Mouse (Mus musculus): ENCODE data around the gene Farp2. TPM values are rescaled to one million over a fixed set of nuclear protein-coding genes. Genes with fewer than 3 reads are reported as not detected.

The Farp2 gene
- polyA plus RNA-seq, 1 experiment from 2014 or later = 5.4 TPM

- Histone ChIP-seq H3K36me3 (peaks cover 9% of the 10 kb centered on the region; the same call in 1 of the 2 replicates), H3K27ac (no peak overlapping the region), H3K9ac (no peak overlapping the region), H3K4me3 (no peak overlapping the region), H3K27me3 (replicated peaks) (no peaks in the 10 kb centered on the region), H3K9me3 (no peaks in the 10 kb centered on the region), H3K4me1 (no peaks in the 10 kb centered on the region), H3K4me2 (replicated peaks) (no peak overlapping the region)
- no peak for ATAC-seq (ENCODE audit: low FRiP score, low read depth)
- WGBS = 58% methylated on average over 3 of the region's 3 CpGs
Measured at GRCm38 (mm10) chr1:93567013-93567412, 55.1 kb downstream of the Farp2 start.

GRCm38 (mm10) chr1:93567717-93568497 is 56.0 kb downstream of the Farp2 start:
- Histone ChIP-seq H3K27ac (no peak overlapping the region), H3K9me3 (no peaks in the 10 kb centered on the region), H3K4me1 (no peaks in the 10 kb centered on the region), H3K9ac (no peak overlapping the region), H3K36me3 (peaks cover 9% of the 10 kb centered on the region; the same call in 1 of the 2 replicates), H3K27me3 (replicated peaks) (no peaks in the 10 kb centered on the region), H3K4me3 (no peak overlapping the region), H3K4me2 (replicated peaks) (no peak overlapping the region)
- 81% methylated on average over 9 of the region's 9 CpGs for WGBS
- no peak for ATAC-seq (ENCODE audit: low FRiP score, low read depth)

GRCm38 (mm10) chr1:93577066-93577465 is 65.2 kb downstream of the Farp2 start:
- Histone ChIP-seq H3K36me3 (peaks cover 10% of the 10 kb centered on the region; the same call in 1 of the 2 replicates), H3K27me3 (replicated peaks) (no peaks in the 10 kb centered on the region), H3K9me3 (no peaks in the 10 kb centered on the region), H3K4me2 (replicated peaks) (no peak overlapping the region), H3K27ac (no peak overlapping the region), H3K4me3 (no peak overlapping the region), H3K4me1 (no peaks in the 10 kb centered on the region), H3K9ac (no peak overlapping the region)
- 74% methylated on average over 3 of the region's 3 CpGs for WGBS
- no peak for ATAC-seq (ENCODE audit: low FRiP score, low read depth)

GRCm38 (mm10) chr1:93577861-93578260 is 66.0 kb downstream of the Farp2 start:
- ATAC-seq (ENCODE audit: low FRiP score, low read depth) = no peak
- peaks cover 10% of the 10 kb centered on the region; the same call in 1 of the 2 replicates for H3K36me3 ChIP-seq
- 87% methylated on average over 4 of the region's 4 CpGs for WGBS
- H3K4me2 ChIP-seq (replicated peaks) = no peak overlapping the region
- H3K9me3 ChIP-seq = no peaks in the 10 kb centered on the region
- H3K9ac ChIP-seq = no peak overlapping the region
- H3K4me3 ChIP-seq = no peak overlapping the region
- H3K4me1 ChIP-seq = no peaks in the 10 kb centered on the region
- no peak overlapping the region for H3K27ac ChIP-seq
- H3K27me3 ChIP-seq (replicated peaks) = no peaks in the 10 kb centered on the region

GRCm38 (mm10) chr1:93581545-93581944 is 69.7 kb downstream of the Farp2 start:
- Histone ChIP-seq H3K9ac (no peak overlapping the region), H3K9me3 (no peaks in the 10 kb centered on the region), H3K4me1 (no peaks in the 10 kb centered on the region), H3K4me2 (replicated peaks) (no peak overlapping the region), H3K4me3 (no peak overlapping the region), H3K27ac (no peak overlapping the region), H3K27me3 (replicated peaks) (no peaks in the 10 kb centered on the region), H3K36me3 (peaks cover 10% of the 10 kb centered on the region; the same call in 1 of the 2 replicates)
- ATAC-seq (ENCODE audit: low FRiP score, low read depth) = no peak
- WGBS = 97% methylated on average over 7 of the region's 7 CpGs

- H3K4me2 ChIP-seq (replicated peaks) = no peak overlapping the region
- H3K27me3 ChIP-seq (replicated peaks) = no peaks in the 10 kb centered on the region
- ATAC-seq (ENCODE audit: low FRiP score, low read depth) = no peak
- WGBS = 79% methylated on average over 3 of the region's 3 CpGs
- no peaks in the 10 kb centered on the region for H3K36me3 ChIP-seq
- no peak overlapping the region for H3K27ac ChIP-seq
- H3K4me1 ChIP-seq = no peaks in the 10 kb centered on the region
- no peak overlapping the region for H3K9ac ChIP-seq
- H3K4me3 ChIP-seq = no peak overlapping the region
- H3K9me3 ChIP-seq = no peaks in the 10 kb centered on the region
Measured at GRCm38 (mm10) chr1:93588346-93588745, 76.5 kb downstream of the Farp2 start.

- Histone ChIP-seq H3K36me3 (no peaks in the 10 kb centered on the region), H3K4me1 (no peaks in the 10 kb centered on the region), H3K4me2 (replicated peaks) (no peak overlapping the region), H3K4me3 (no peak overlapping the region), H3K9ac (no peak overlapping the region), H3K9me3 (no peaks in the 10 kb centered on the region), H3K27me3 (replicated peaks) (no peaks in the 10 kb centered on the region), H3K27ac (no peak overlapping the region)
- no peak for ATAC-seq (ENCODE audit: low FRiP score, low read depth)
Measured at GRCm38 (mm10) chr1:93593960-93594359, 82.1 kb downstream of the Farp2 start.

- Histone ChIP-seq H3K4me3 (no peak overlapping the region), H3K9ac (no peak overlapping the region), H3K36me3 (no peaks in the 10 kb centered on the region), H3K9me3 (no peaks in the 10 kb centered on the region), H3K27ac (no peak overlapping the region), H3K27me3 (replicated peaks) (no peaks in the 10 kb centered on the region), H3K4me2 (replicated peaks) (no peak overlapping the region), H3K4me1 (no peaks in the 10 kb centered on the region)
- ATAC-seq (ENCODE audit: low FRiP score, low read depth) = no peak
- WGBS = 74% methylated on average over 6 of the region's 6 CpGs
Measured at GRCm38 (mm10) chr1:93595916-93596315, 84.0 kb downstream of the Farp2 start.

- Histone ChIP-seq H3K27ac (no peak overlapping the region), H3K9ac (no peak overlapping the region), H3K36me3 (no peaks in the 10 kb centered on the region), H3K4me2 (replicated peaks) (no peak overlapping the region), H3K4me1 (no peaks in the 10 kb centered on the region), H3K27me3 (replicated peaks) (no peaks in the 10 kb centered on the region), H3K9me3 (no peaks in the 10 kb centered on the region), H3K4me3 (no peak overlapping the region)
- WGBS = 77% methylated on average over 4 of the region's 4 CpGs
- ATAC-seq (ENCODE audit: low FRiP score, low read depth) = no peak
Measured at GRCm38 (mm10) chr1:93602911-93603310, 91.0 kb downstream of the Farp2 start.

GRCm38 (mm10) chr1:93603921-93604320 is 92.0 kb downstream of the Farp2 start:
- H3K4me3 ChIP-seq = no peak overlapping the region
- no peak overlapping the region for H3K4me2 ChIP-seq (replicated peaks)
- no peaks in the 10 kb centered on the region for H3K36me3 ChIP-seq
- 95% methylated on average over 12 of the region's 12 CpGs for WGBS
- no peaks in the 10 kb centered on the region for H3K4me1 ChIP-seq
- no peak for ATAC-seq (ENCODE audit: low FRiP score, low read depth)
- H3K27me3 ChIP-seq (replicated peaks) = no peaks in the 10 kb centered on the region
- H3K27ac ChIP-seq = no peak overlapping the region
- H3K9me3 ChIP-seq = no peaks in the 10 kb centered on the region
- H3K9ac ChIP-seq = no peak overlapping the region

GRCm38 (mm10) chr1:93607090-93608083 is 95.5 kb downstream of the Farp2 start:
- Histone ChIP-seq H3K9me3 (no peaks in the 10 kb centered on the region), H3K9ac (no peak overlapping the region), H3K27me3 (replicated peaks) (no peaks in the 10 kb centered on the region), H3K36me3 (no peaks in the 10 kb centered on the region), H3K27ac (no peak overlapping the region), H3K4me2 (replicated peaks) (no peak overlapping the region), H3K4me3 (no peak overlapping the region), H3K4me1 (no peaks in the 10 kb centered on the region)
- WGBS = 69% methylated on average over 14 of the region's 14 CpGs
- ATAC-seq (ENCODE audit: low FRiP score, low read depth) = no peak

- H3K4me2 ChIP-seq (replicated peaks) = no peak overlapping the region
- no peaks in the 10 kb centered on the region for H3K9me3 ChIP-seq
- no peaks in the 10 kb centered on the region for H3K4me1 ChIP-seq
- ATAC-seq (ENCODE audit: low FRiP score, low read depth) = no peak
- WGBS = 92% methylated on average over 4 of the region's 4 CpGs
- no peaks in the 10 kb centered on the region for H3K36me3 ChIP-seq
- H3K9ac ChIP-seq = no peak overlapping the region
- H3K27me3 ChIP-seq (replicated peaks) = no peaks in the 10 kb centered on the region
- H3K27ac ChIP-seq = no peak overlapping the region
- H3K4me3 ChIP-seq = no peak overlapping the region
Measured at GRCm38 (mm10) chr1:93608696-93609245, 96.9 kb downstream of the Farp2 start.

Data from neural tube, embryonic 12.5 days (tissue).